Mouse (Mus musculus) embryonic stem cell, embryonic (primary cell): Measurements from ENCODE around the gene Kcnrg.
"Not testable (repeated sequence)": the region's sequence is repeated elsewhere in the genome, so short reads cannot be mapped to it uniquely, and the experiment has no call there.

Experiments used
- CTCF ChIA-PET, 4 experiments: fragments of 300-600 bp in 2 of 4; fragments of 350-600 bp in 2 of 4; sonication (Branson Sonifier 250); formaldehyde crosslinking; loops; one replicate each; lab custom pipeline; 2022; ENCODE audit warnings: inconsistent platforms in 2 of 4; lab: Charles Lee
- POLR2A ChIA-PET, 4 experiments: fragments of 300-600 bp in 2 of 4; fragments of 350-600 bp in 2 of 4; sonication (Branson Sonifier 250); formaldehyde crosslinking; loops; one replicate each; lab custom pipeline; 2022; ENCODE audit warnings: antibody characterized with exemption in 4 of 4, inconsistent platforms in 1 of 4; lab: Charles Lee

Kcnrg gene

DNA sequence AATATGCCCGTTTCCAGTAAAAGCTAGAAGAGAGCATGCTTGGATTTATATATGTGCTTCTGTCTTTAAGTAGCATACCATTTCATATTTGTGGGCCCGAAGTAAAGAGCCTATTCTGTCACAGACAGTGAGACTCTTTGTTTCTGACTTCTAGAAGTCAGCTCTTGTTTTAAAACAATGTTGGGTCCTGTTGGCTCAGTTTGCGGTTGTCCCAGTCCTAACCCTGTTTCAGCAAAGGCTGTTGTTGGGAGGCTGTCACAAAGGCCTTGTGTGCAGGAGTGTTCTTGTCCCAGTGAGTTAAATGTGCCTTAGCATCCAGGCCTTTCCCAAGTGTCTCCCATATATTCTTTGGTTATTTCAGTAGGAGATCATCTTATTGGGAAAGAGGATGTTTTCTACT, 3.2 kb upstream of the Kcnrg start:
- ChIA-PET POLR2A (interaction anchor here in 3 of 4 experiments (0.5 to 5.4 kb wide), 18 partner anchors 10 to 1156 kb away, joined by 3 to 43 read pairs (median 6); partner anchors contain the start of gene Spryd7 (in 1 of the 3)), CTCF (interaction anchor here in 3 of 4 experiments (0.5 to 1.5 kb wide), 3 partner anchors 77 to 121 kb away, joined by 3 to 5 read pairs (median 3); no protein-coding TSS in a partner anchor)

DNA sequence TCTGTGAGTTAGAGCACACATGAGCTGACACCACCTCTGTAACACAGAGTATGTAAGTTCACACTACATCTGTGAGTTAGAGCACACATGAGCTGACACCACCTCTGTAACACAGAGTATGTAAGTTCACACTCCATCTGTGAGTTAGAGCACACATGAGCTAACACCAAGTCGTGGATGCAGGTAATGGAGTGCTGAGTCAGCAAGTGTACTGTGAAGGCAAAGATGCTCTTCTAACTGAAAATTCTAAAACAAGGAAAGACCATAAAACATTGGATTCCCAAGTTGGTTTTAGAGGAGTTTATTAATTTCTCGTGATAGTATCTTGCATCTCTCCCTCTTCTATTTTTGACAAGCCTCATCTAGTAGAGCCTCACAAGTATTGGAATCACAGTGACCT, 1.2 kb upstream of the Kcnrg start:
- CTCF ChIA-PET = interaction anchor here in 1 of 4 experiments (0.7 kb wide), 1 partner anchor 601 kb away, joined by 3 read pairs; no protein-coding TSS in a partner anchor
- POLR2A ChIA-PET = not testable (repeated sequence)

DNA sequence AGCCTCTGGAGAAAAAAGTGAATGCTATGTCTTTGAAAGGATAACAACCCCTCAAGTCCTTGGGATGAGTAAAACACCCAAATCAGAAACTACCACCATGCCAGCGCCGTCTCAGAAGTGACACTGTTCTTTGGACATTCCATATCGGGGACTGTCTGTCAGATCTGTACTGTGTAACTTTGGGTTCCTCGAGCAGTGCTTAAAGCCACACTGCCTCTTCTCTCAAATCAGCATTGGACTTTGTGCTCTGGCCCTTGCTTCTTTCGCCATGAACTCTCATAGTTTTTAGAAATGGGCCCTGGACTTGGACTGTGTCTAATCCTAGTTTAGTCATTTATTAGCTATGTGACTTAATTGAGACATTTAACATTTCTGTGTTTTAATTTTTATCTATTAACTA, 4.5 kb downstream of the Kcnrg start:
- CTCF ChIA-PET = no interaction called here
- POLR2A ChIA-PET = interaction anchor here in 1 of 4 experiments (0.6 to 1.6 kb wide), 2 partner anchors 12 to 323 kb away, joined by 3 to 4 read pairs; no protein-coding TSS in a partner anchor

DNA sequence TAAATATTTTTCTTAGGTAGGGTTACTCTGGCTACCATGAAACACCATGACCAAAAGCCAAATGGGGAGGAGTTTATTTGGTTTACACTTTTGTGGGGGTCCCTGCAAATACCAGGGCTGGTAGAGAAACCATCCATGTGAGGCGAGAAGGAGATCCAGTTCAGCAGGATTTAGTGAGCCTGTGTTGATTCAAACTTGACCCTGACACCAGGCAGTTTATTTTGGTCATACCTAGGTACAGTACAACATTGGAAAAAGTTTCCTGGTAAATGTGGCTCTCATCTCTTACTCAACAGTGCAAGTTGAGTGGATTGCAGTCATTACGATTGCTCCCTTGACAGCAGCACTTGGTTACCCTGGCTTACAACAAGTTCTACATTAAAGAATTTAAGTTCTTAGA, 6.1 kb downstream of the Kcnrg start:
- CTCF ChIA-PET = no interaction called here
- POLR2A ChIA-PET = interaction anchor here in 2 of 4 experiments (0.8 to 1.3 kb wide), 2 partner anchors 15 to 74 kb away, joined by 3 to 4 read pairs; partner anchors contain the start of gene Trim13 (in 1 of the 2)

DNA sequence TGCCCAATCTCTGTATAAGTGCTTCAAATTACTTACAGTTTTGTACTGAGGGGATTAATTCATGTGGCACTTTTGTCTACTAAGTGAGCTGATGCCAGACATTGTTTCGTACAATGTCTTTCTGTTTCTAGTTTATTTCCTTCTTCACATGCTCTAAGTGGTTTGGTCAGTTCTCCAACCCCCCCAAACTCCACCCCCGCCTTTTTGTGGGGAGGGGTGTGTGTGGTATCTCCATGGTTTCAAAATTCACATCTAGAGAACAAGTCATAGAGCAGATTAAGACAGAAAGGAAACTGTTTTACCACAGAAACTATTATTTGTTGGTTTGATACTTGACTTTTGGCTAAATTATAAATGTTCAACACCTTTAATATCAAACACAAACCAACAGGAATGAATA, 13.1 kb downstream of the Kcnrg start:
- ChIA-PET POLR2A (interaction anchor here in 2 of 4 experiments (1.1 to 3.3 kb wide), 5 partner anchors 12 to 27 kb away, joined by 3 to 16 read pairs (median 4); partner anchors contain the start of gene Trim13 (in 1 of the 2)), CTCF (no interaction called here)

DNA sequence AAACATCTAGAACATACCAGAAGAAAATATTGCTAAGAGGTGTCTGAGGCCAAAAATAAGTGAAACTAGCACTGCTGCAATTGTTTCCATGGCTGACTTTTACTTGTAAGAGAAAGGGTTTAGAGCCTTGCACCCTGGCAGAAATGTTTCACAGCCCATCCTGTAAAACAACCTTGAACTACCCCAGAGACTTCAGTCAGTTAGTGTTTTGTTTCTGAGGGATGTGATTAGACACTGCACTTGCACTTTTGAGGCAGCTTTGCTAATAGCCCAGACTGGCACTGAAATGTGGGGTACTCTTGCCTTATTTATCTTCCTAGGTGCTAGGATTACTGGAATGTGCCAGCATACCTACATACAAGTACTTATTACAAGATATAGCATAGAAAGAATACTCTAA, 28.7 kb downstream of the Kcnrg start:
- POLR2A ChIA-PET = interaction anchor here in 2 of 4 experiments (0.5 to 9.1 kb wide), 7 partner anchors 11 to 48 kb away, joined by 3 to 98 read pairs (median 7); no protein-coding TSS in a partner anchor

DNA sequence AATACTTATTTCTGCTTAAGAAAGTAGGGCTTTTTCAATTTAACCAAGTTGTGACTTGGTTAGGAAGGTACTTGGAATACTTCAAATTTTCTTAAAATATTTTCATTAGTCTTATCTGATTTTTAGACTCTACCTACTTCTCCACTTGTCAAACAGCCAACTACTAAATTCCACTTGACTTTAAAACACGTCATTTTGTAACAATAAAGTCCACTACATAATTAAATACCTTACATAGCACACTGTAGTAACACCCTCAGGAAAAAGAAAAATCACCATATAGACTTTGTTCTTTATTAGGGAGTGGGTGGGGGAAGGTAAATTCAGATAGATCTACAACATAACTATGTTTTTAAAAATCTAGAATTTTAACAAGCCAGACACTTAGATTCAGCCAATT, 35.4 kb downstream of the Kcnrg start:
- CTCF ChIA-PET = no interaction called here

More for the DNA sequence above, 28.7 kb downstream of the Kcnrg start:
- CTCF ChIA-PET = no interaction called here

DNA sequence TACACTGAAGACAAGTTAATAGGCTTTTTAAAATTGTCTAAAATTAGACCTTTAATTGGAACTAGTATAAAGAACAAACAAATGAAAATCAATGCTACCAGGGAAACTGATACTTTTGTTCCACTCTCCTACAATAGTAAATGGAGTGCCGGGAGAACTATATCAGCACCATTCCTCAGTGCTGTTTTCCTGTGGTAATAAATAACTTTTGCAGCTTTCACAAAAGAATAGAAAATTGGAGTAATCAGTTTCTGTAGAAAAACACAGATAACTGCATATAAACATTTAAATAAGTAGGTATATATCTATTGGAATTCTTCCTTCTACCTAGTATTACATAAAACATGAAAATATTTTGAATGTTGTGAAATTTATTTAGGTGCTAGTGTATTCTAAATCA, 38.3 kb downstream of the Kcnrg start:
- POLR2A ChIA-PET = no interaction called here
- CTCF ChIA-PET = no interaction called here

More for the DNA sequence above, 35.4 kb downstream of the Kcnrg start:
- POLR2A ChIA-PET = interaction anchor here in 1 of 4 experiments (1.0 kb wide), 1 partner anchor 12 kb away, joined by 3 read pairs; no protein-coding TSS in a partner anchor

DNA sequence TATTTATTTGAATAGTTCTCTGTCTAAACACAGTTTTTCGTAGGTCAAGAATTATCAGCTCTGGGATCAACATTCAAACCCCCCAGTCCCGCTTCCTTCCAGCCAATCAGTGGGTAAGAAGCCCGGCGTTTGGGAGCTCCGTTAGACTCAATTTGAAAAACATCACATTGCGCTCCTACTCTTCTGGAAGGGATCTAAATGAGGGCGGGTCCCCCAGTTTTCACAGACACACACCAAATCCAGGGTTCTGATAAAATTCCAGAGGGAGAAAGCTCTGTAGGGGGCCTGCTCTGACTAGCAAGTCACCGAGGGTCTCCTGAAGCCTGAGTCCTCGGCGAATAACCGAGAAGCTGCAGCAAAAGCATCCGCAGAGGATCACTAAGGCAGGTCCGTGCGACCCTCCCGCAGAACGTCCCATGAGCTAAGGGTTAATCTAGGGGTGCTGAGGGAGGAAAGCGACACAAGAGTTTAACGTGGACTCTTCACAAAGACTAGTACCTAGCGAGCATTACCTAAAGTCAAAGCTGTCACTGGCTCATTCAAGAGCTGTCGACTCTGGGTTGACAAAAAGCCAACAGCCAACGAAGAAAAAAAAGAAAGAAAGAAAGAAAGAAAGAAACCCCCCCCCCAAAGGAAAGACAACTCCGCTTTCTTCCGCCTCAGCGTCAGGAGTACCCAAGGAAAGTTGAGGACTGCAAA, 40.1 kb downstream of the Kcnrg start:
- ChIA-PET POLR2A (interaction anchor here (0.5 to 5.4 kb wide), 92 partner anchors 9 to 1129 kb away, joined by 3 to 198 read pairs (median 6); partner anchors contain the start of genes Trim13 (in 3 of the 4), Kcnrg (in 2 of the 4), Spryd7 (in 2 of the 4) and Ebpl (in 1 of the 4)), CTCF (interaction anchor here in 2 of 4 experiments (0.9 to 2.0 kb wide), 3 partner anchors 9 to 76 kb away, joined by 3 to 8 read pairs (median 4); no protein-coding TSS in a partner anchor)

DNA sequence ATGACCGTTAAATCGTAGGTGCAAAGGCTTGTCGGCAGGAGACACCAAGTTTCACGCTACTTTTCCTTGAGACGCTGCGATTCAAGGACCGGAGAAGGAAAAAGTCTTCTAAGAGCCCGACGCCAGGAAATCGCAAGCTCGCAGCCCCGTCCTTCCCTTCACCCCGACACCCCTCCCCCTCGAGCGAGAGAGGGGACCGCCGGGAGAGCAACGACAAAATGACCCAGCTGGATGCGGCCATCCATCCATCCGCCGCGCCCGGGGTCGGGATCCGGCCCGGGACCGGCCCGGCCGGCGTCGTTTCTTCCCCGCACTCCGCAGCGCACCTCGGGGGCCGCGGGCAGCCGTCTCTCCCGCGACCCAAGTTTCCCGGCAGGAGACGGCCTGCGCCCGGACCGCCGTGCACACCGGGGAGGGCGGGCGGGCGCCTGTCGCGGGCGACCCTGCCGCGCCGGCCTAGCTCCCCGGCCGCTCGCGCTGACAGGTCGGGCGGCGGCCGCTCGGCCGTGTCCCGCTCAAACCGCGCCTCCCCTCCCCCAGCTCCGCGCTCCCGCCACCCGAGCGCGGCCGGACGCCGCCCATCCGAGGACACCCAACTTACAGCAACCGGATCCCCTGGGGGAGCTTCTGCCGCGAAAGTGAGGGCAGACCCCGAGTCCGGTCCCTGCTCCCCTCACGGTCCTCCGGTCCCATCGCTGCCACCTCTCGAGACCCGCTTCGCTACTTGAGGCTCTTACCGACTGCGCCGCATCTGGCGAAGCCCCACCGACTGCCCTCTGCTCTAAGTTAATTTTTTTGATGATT, 40.8 kb downstream of the Kcnrg start:
- POLR2A ChIA-PET = interaction anchor here (0.6 to 5.4 kb wide), 99 partner anchors 8 to 1129 kb away, joined by 3 to 198 read pairs (median 5); partner anchors contain the start of genes Trim13 (in 3 of the 4), Kcnrg (in 2 of the 4), Spryd7 (in 2 of the 4) and Ebpl (in 1 of the 4)
- CTCF ChIA-PET = interaction anchor here in 2 of 4 experiments (0.9 to 2.0 kb wide), 4 partner anchors 8 to 76 kb away, joined by 3 to 8 read pairs (median 4); no protein-coding TSS in a partner anchor

DNA sequence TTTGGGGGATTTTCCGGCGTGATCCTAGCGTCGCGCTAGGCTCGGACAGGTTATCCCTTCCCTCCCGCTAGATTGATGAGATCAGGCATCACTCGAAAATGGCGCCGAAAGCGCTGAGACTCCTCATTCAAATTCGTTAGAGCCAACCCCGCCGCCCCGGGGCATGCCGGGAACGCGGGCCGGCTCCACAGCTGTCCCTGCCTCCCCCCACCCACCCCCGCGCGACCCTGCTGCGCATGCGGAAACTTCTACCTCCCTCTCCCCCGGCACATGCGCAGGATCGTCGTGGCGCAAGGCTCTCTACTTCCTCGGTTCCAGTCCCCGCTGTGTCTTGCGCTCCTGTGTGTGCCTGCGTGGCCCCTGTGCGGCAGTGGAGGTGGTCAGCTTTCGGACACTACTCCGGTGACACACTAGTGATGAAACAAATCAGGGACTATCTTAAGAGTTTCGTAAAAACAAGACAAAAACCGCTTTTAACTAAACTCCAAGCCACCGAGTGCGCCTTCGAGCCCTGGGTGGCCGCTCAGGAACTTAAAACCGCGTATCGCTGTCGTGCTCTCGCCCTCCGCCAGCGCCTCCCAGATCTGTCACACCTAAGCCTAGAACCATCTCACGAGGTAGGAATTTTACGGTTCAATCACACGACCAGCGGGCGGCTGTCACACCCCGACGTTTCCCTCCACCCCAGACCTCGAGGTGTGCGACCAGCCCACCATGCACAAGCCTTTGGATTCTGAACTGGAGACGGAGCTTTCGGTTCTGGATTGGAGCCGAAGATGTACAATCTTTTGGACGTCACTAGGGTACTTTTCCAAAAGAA, 41.6 kb downstream of the Kcnrg start:
- ChIA-PET CTCF (interaction anchor here in 2 of 4 experiments (1.0 to 2.0 kb wide), 3 partner anchors 33 to 77 kb away, joined by 3 to 8 read pairs (median 4); no protein-coding TSS in a partner anchor), POLR2A (interaction anchor here (0.6 to 5.4 kb wide), 74 partner anchors 8 to 1128 kb away, joined by 3 to 198 read pairs (median 7); partner anchors contain the start of genes Trim13 (in 3 of the 4), Kcnrg (in 2 of the 4), Gucy1b2 (in 1 of the 4) and Ints6 (in 1 of the 4))

DNA sequence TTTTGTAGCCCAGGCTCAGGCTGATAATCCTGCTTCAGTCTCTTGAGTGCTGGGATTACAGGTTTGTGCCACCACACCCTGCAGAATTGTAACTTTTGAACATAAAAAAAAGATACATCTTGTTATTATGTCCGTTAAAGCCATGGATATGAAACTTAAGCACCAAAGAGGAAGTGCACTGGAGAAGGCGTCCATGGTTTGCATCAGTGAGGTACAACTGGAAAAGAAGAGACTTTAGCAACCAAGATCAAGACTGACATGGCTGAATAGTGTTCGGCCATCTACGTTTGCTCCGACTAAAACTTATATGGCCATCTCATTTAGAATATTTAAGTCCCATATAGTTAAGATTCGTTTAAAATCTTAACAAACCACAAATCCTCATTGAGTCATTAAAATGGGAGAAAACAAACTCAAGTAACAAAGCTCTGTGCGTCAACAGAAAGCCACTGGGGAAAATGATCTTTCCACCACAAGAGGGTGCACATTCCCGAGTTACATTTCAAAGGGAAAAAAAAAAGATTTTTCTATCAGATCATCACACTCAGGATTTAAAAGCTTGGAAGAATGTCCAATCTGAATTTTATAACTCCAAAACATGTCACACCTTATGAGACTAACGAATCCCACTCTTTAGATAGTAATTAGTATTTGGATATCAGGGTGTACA, 43.2 kb downstream of the Kcnrg start:
- ChIA-PET POLR2A (interaction anchor here in 3 of 4 experiments (0.6 to 5.4 kb wide), 24 partner anchors 12 to 909 kb away, joined by 3 to 198 read pairs (median 4); partner anchors contain the start of genes Kpna3 (in 1 of the 3), Spryd7 (in 1 of the 3) and Trim13 (in 1 of the 3)), CTCF (interaction anchor here (0.6 to 1.6 kb wide), 18 partner anchors 9 to 392 kb away, joined by 3 to 15 read pairs (median 3); partner anchors contain the start of gene Trim13 (in 1 of the 4))

DNA sequence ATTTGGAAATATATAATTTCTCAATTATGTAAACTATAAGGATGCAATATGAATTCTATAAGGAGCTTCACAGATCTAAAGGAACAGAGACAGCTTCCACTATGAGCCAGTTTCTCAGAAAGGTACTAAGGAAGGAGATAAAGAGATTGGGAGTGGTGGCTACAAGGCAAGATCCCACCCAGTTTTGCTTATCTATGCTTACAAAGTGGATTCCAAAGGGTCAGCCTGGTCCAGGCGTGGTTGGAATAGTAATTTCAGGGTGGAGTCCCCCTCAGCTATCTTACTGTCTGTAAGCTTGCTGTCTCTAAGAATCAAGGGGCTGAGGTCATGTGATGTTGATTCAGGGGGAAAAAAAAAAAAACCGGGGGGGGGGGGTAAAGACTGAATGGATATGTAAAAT, 49.2 kb downstream of the Kcnrg start:
- ChIA-PET POLR2A (interaction anchor here (0.6 to 7.1 kb wide), 18 partner anchors 8 to 83 kb away, joined by 3 to 90 read pairs (median 6); no protein-coding TSS in a partner anchor), CTCF (interaction anchor here in 3 of 4 experiments (0.6 to 1.6 kb wide), 5 partner anchors 9 to 580 kb away, joined by 3 to 7 read pairs (median 4); no protein-coding TSS in a partner anchor)

DNA sequence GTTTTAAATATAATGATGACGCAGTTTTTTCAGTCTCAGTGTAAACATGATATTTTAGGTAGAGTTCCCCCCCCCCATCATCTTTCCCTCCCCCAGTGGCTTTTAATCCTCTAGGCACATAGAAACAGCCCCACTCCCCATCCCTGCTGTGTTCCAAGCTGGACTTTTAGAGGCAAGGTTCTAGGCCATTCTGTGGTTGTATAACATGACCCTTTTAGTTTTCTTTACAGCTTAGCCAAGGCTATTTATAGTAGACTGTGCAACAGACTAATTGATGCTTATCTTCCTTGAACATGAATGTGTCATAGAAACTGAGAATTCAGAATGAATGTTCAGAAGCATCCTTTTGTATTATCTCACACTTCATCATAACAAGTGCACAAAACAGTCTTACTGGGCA, 54.2 kb downstream of the Kcnrg start:
- POLR2A ChIA-PET = interaction anchor here in 2 of 4 experiments (1.1 to 3.0 kb wide), 6 partner anchors 13 to 63 kb away, joined by 4 to 17 read pairs (median 6); partner anchors contain the start of gene Trim13 (in 1 of the 2)
- CTCF ChIA-PET = no interaction called here

DNA sequence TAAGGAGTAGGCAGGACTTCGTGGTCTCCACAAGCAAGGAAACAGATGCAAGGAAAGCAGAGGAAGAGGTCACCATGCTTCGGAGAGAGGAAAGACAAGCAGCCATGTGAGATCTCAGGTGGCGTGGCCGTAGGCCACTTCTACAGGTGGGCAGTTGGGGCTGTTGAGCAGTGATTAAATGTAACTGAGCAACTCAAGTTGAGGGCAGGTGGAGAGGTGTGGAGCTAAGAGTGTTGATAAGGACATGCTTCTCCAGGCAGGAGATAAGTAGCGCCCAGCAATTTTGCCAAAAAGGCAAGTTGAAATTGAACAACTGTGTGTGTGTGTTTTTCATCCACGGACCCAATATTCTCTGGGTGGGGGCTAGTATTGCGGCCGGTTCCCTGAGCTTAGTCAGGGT, 55.0 kb downstream of the Kcnrg start:
- POLR2A ChIA-PET = interaction anchor here in 2 of 4 experiments (0.9 to 3.0 kb wide), 9 partner anchors 9 to 64 kb away, joined by 3 to 17 read pairs (median 5); partner anchors contain the start of gene Trim13 (in 1 of the 2)
- CTCF ChIA-PET = interaction anchor here in 1 of 4 experiments (0.6 kb wide), 1 partner anchor 56 kb away, joined by 3 read pairs; no protein-coding TSS in a partner anchor
